Mouse (Mus musculus) midbrain, embryonic 13.5 days (tissue): Measurements from ENCODE around the gene Trim50. TPM values are rescaled to one million over a fixed set of nuclear protein-coding genes. Genes with fewer than 3 reads are reported as not detected.
A peak's percentile ranks its signal among the peaks of the same experiment; 100 is the strongest.

Experiments
- ATAC-seq: fragments of 200-750 bp; cut with Nextera tagmentation; 2 replicates; pipeline ENCODE4 v1.8.0; 2017; ENCODE audit warnings: mild to moderate bottlenecking, moderate TSS enrichment, moderate library complexity
- H3K27ac ChIP-seq: fragments of 300-500 bp; sonication (generic); 2 replicates; pipeline ENCODE4 v1.5.1; 2015; ENCODE audit warnings: inconsistent platforms, mild to moderate bottlenecking, moderate library complexity
- H3K27me3 ChIP-seq: fragments of 300-500 bp; sonication (generic); 2 replicates; pipeline ENCODE4 v1.6.1; 2015; ENCODE audit warnings: mild to moderate bottlenecking, inconsistent platforms
- H3K36me3 ChIP-seq: fragments of 300-500 bp; sonication (generic); 2 replicates; pipeline ENCODE4 v1.6.1; 2015; ENCODE audit warnings: mild to moderate bottlenecking, inconsistent platforms
- H3K4me1 ChIP-seq: fragments of 300-500 bp; sonication (generic); replicated peaks from 2 replicates; pipeline ENCODE4 v1.6.1; 2015; ENCODE audit warnings: inconsistent platforms
- H3K4me2 ChIP-seq: fragments of 300-500 bp; sonication (generic); replicated peaks from 2 replicates; pipeline ENCODE4 v1.6.1; 2015; ENCODE audit warnings: moderate library complexity, mild to moderate bottlenecking, inconsistent platforms
- H3K4me3 ChIP-seq: fragments of 300-500 bp; sonication (generic); replicated peaks from 2 replicates; pipeline ENCODE4 v1.5.1; 2015; ENCODE audit warnings: mild to moderate bottlenecking, inconsistent platforms
- H3K9ac ChIP-seq: fragments of 300-500 bp; sonication (generic); replicated peaks from 2 replicates; pipeline ENCODE4 v1.6.1; 2015; ENCODE audit warnings: mild to moderate bottlenecking, inconsistent platforms
- H3K9me3 ChIP-seq: fragments of 300-500 bp; sonication (generic); 2 replicates; pipeline ENCODE4 v1.6.1; 2016; ENCODE audit warnings: mild to moderate bottlenecking, inconsistent platforms
- whole genome bisulfite sequencing: fragments of 180-500 bp; shearing (Covaris S2); methylation state at CpG from one replicate; pipeline ENCODE4 v1.1.7; 2015; 5-methylcytosine and 5-hydroxymethylcytosine counted together
- microRNA-seq: library from miRNA; unstranded; fragments of <30 nt; microRNA quantifications from one replicate; pipeline ENCODE4, GENCODE M21; 2016
- polyA plus RNA-seq: library from polyadenylated mRNA; unstranded; fragments of >200 nt; fragmentation: Nextera tagmentation; extraction: Ambion mirVana; gene quantifications from 2 replicates; pipeline ENCODE4 v1.2.1, GENCODE M21; 2015

Trim50 gene
- polyA plus RNA-seq, 1 experiment from 2014 or later = 0.11 TPM

DNA sequence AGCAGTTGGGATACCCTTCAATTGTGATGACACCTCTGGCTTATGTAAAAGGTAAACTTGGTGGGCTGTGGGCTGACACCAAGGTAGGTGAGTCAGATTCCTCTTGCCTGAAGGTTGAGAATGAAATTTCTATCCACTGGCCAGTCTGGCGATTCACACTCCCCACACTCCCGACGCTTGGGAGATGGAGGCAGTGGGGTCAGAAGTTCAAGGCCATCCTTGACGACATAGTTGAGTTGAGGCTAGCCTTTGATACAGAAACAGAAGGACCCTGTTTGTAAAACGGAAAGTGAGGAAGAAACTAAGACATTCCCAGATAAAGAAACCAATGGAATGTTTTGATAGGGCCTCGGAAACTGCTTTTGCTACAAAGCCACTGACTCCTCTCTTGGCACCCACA is 46.3 kb downstream of the Trim50 start:
- 0 out of 2 replicates have a peak, but pooled peaks cover 2% of the 10 kb centered on the region for H3K9me3 ChIP-seq
- no peak overlapping the region for H3K4me2 ChIP-seq
- no peaks in the 10 kb centered on the region for H3K27me3 ChIP-seq
- no peak overlapping the region for H3K27ac ChIP-seq
- ATAC-seq = no peak
- H3K4me3 ChIP-seq = no peak overlapping the region
- no peaks in the 10 kb centered on the region for H3K36me3 ChIP-seq
- H3K4me1 ChIP-seq = peaks cover 5% of the 10 kb centered on the region
- WGBS = 76% methylated on average over 6 of the region's 6 CpGs
- no peak overlapping the region for H3K9ac ChIP-seq

DNA sequence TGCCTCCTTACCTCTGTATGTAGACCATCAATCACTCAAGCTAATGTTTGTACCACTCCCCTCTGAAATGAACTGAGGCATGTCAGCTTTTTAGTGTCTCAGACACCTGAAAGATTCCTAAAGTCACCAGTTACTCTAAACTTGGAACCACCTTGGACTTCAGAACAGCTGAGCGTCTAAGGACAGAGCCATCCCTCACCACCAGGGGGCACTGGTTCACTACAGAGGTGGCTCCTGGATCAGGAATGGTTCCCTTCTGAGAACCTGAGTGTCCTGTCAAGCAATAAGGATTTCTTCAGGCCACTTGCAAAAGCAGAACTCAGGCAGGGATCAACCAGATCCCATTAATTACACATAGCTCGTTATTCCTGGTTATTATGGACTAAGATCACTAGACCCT is 47.1 kb downstream of the Trim50 start:
- no peak for ATAC-seq
- 8% methylated on average over 2 of the region's 2 CpGs for WGBS
- H3K4me2 ChIP-seq = no peak overlapping the region

GRCm38 (mm10) chr5:135404623-135405022 is 51.5 kb downstream of the Trim50 start:
- peak overlapping the region; percentile 24; the same call in 1 of the 2 replicates for H3K4me2 ChIP-seq
- H3K4me1 ChIP-seq = 0 out of 2 replicates have a peak, but pooled peaks cover 5% of the 10 kb centered on the region
- 0 out of 2 replicates have a peak, but pooled peaks cover 2% of the 10 kb centered on the region for H3K9me3 ChIP-seq
- H3K27ac ChIP-seq = no peak overlapping the region
- WGBS = 31% methylated on average over 20 of the region's 20 CpGs
- peak; percentile 71 for ATAC-seq
- no peak overlapping the region for H3K4me3 ChIP-seq
- peaks cover 14% of the 10 kb centered on the region for H3K36me3 ChIP-seq
- no peaks in the 10 kb centered on the region for H3K27me3 ChIP-seq
- no peak overlapping the region for H3K9ac ChIP-seq

More for the DNA sequence above, 47.1 kb downstream of the Trim50 start:
- Histone ChIP-seq H3K9ac (no peak overlapping the region), H3K4me1 (0 out of 2 replicates have a peak, but pooled peaks cover 5% of the 10 kb centered on the region), H3K27ac (no peak overlapping the region), H3K36me3 (no peaks in the 10 kb centered on the region), H3K27me3 (no peaks in the 10 kb centered on the region), H3K4me3 (no peak overlapping the region), H3K9me3 (0 out of 2 replicates have a peak, but pooled peaks cover 2% of the 10 kb centered on the region)

GRCm38 (mm10) chr5:135405437-135405836 is 52.3 kb downstream of the Trim50 start:
- 0 out of 2 replicates have a peak, but pooled peaks cover 5% of the 10 kb centered on the region for H3K4me1 ChIP-seq
- H3K9me3 ChIP-seq = 0 out of 2 replicates have a peak, but pooled peaks cover 2% of the 10 kb centered on the region
- H3K4me2 ChIP-seq = no peak overlapping the region
- WGBS = 86% methylated on average over 9 of the region's 9 CpGs
- H3K36me3 ChIP-seq = peaks cover 22% of the 10 kb centered on the region
- no peak overlapping the region for H3K9ac ChIP-seq
- no peaks in the 10 kb centered on the region for H3K27me3 ChIP-seq
- H3K27ac ChIP-seq = no peak overlapping the region
- H3K4me3 ChIP-seq = no peak overlapping the region
- no peak for ATAC-seq

DNA sequence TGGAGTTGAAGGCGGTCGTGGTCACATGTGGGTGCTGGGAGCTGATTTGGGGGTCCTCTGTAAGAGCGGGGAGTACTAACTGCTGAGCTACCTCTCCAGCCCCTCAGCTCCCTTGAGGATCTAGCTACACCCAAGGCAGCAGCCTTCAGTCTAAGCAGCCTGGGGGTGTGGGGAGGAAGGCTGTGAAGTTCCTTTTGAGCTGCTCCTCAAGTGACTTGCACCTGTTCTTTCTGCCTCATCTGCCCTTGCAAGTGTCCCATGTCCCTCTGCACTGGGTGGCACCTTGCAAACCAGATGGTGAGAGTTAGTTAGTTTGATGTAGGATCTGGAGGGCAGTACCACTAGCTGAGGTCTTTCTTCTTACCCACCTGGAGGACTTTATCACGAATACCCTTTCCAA is 55.0 kb downstream of the Trim50 start:
- Histone ChIP-seq H3K9me3 (no peaks in the 10 kb centered on the region), H3K4me3 (no peak overlapping the region), H3K4me1 (0 out of 2 replicates have a peak, but pooled peaks cover 5% of the 10 kb centered on the region), H3K4me2 (no peak overlapping the region), H3K36me3 (peaks cover 44% of the 10 kb centered on the region), H3K27ac (no peak overlapping the region), H3K27me3 (no peaks in the 10 kb centered on the region), H3K9ac (no peak overlapping the region)
- ATAC-seq = no peak
- 90% methylated on average over 4 of the region's 4 CpGs for WGBS

DNA sequence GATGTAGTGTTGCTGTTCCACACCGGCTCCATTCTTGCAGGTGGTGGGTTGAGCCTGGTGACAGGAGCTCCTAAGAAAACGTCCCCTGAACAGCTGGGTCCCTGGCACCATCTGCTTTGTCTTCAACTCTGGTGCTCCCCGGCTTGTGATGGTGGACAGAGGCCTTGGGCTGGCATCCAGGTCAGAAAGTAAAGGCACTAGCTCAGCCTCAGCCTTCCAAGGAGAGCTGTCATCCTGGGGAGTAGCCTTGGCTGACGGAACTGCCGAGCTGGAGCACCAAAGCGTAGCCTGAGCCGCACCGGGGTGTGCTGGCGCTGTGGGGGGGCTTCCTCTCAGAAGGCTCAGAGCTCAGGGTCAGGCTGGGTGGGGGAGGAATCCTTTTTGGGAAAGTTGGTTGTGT is 57.2 kb downstream of the Trim50 start:
- no peak overlapping the region for H3K4me3 ChIP-seq
- H3K4me2 ChIP-seq = no peak overlapping the region
- WGBS = 95% methylated on average over 9 of the region's 9 CpGs
- no peak overlapping the region for H3K27ac ChIP-seq
- H3K27me3 ChIP-seq = no peaks in the 10 kb centered on the region
- H3K36me3 ChIP-seq = peaks cover 65% of the 10 kb centered on the region
- no peaks in the 10 kb centered on the region for H3K9me3 ChIP-seq
- H3K4me1 ChIP-seq = no peaks in the 10 kb centered on the region
- no peak for ATAC-seq
- H3K9ac ChIP-seq = no peak overlapping the region

Small RNAs within 50 kb of the gene (microRNA-seq; reads per million reads assigned to microRNA genes)
- not detected for gene Mir7033

Other genes starting within 250 kb of the Trim50 start
- gene Tbl2, start 203.6 kb upstream of the Trim50 start, polyA plus RNA-seq = 13.7 and 14.3 TPM in 2 replicates
- gene Bcl7b, start 185.0 kb upstream of the Trim50 start, polyA plus RNA-seq = 49.6 and 51.2 TPM in 2 replicates
- 40.0 and 44.3 TPM in 2 replicates for gene Baz1b, start 166.0 kb upstream of the Trim50 start, polyA plus RNA-seq
- 11.3 and 12.2 TPM in 2 replicates for gene Fzd9, start 102.1 kb upstream of the Trim50 start, polyA plus RNA-seq
- 0.28 TPM in 1 of 2 replicates, not detected in the other for gene Fkbp6, start 3.3 kb upstream of the Trim50 start, polyA plus RNA-seq
- gene Nsun5, start 16.7 kb downstream of the Trim50 start, polyA plus RNA-seq = 30.8 and 33.9 TPM in 2 replicates
- gene Pom121, start 41.3 kb downstream of the Trim50 start, polyA plus RNA-seq = 13.8 and 15.2 TPM in 2 replicates
- 38.9 and 40.9 TPM in 2 replicates for gene Hip1, start 191.8 kb downstream of the Trim50 start, polyA plus RNA-seq
- not detected in 2 replicates for gene Ccl26, start 210.3 kb downstream of the Trim50 start, polyA plus RNA-seq
- gene Ccl24, start 219.8 kb downstream of the Trim50 start, polyA plus RNA-seq = 2.0 and 3.7 TPM in 2 replicates